Mouse (Mus musculus) cerebellum, adult (tissue): Measurements from ENCODE around the gene Olfr920.

ENCODE experiments used
- ATAC-seq: cut with Nextera tagmentation; 2 replicates; pipeline ENCODE4 v1.9.2; 2017; ENCODE audit warnings: mild to moderate bottlenecking, moderate library complexity, mixed read lengths; ENCODE audit not compliant: insufficient number of reproducible peaks, low FRiP score, low TSS enrichment

Gene Olfr920

DNA sequence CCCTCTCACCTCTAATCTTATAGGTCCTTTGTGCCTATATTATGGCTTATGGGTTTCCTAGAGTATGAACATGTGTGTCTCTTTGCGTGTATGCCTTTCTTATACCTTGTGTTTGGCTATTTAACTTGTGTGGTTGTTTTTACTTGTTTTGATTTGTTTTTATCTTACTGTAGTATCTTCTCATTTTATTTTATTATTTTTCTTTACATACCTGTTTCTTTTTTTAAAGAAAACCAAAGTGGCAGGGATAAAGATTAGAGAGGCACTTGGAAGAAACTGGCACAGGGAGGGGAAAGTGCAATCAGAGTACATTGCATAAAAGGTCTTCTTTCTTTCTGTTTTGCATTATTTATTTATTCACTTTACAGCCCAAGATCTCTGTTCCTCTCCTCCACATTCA lies at the start of gene Olfr920:
Gene Olfr920 (plus strand): TSS at position 301 of the 400 bp plus-strand sequence.
- no peak for ATAC-seq

DNA sequence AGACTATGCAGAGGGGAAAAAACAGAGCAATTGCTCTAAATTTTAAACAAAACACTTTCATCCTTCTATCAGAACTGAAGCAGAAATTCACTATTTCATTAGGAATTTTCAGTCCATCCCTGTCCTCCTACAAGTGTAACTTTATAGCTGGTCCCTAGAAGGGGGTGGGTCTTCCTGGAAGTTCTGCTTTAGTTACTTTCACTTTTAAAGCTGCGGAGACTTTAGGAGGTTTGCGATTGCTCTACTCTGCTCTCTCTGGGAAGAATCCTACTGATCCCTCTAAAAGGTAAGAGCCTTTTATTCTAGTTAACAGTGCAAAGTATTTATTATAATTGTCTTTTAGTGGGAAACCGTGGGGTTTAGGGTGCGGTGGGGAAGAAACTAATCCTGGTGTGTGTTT lies 34.0 kb upstream of the Olfr920 start, which contains the start of gene Vwa5a:
Gene Vwa5a (plus strand): TSS at position 167 of the 400 bp plus-strand sequence.
- ATAC-seq, result no peak

DNA sequence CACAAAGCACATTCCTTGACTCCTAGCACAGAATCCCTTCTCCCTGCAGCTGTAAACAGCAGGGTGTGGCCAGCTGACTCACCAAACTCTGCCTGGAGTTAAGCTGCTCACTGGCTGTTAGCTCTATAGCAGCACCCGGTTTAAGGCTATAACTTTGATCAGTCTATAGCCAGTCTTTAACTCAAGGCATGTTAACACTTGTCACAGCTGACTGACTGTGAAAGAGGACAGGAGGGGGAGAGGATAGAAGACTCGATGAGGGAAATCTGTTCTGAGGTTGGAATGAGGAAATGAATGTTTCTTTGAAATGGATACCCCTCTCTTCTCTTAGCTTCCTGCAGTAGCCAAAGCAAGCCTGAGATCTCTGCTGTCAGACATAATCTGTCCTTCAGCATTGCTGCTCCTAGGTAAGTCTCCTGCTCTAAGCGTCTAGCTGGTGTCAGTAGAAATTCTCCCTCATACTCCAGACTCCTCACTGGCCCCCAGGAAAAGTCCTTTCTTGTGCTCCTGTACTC lies 33.1 kb upstream of the Olfr920 start:
- no peak for ATAC-seq

DNA sequence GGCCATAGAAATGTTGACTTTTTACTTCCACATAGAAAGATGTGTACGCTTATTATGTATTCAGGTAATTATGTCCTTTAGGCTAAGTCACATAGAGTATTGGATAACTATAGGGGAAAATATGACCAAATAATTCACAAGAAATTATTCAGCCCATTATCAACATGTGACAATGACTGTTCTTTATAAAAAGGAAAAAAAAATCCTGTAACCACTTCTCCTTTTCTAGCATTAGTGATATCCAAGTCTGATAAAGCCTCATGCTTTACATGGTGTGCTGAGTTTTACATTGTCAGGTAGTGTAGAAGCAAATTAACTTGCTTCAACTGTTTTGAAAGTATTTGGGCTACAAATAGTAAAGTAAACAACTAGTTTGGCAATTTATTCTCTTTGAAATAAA lies 28.1 kb upstream of the Olfr920 start:
- no peak for ATAC-seq

DNA sequence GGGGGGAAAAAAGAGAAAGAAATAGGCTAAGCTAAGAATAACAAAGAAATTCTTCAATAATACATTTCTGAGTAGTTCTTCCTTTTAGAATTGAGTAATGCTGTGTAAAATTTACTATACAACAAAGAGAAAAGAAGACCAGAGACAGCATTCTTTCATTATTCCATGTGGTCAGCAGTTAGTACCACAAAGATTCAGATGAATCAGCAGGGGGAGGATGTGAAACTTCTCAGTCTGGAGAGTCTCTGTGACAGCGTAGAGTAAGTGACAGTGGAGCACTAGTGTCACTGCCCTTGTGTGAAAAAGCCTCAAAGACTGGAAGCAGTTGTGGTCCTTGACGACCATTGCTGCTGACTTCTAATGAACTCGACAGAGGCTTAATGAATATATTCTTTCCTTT lies 23.9 kb upstream of the Olfr920 start:
- ATAC-seq, result no peak

DNA sequence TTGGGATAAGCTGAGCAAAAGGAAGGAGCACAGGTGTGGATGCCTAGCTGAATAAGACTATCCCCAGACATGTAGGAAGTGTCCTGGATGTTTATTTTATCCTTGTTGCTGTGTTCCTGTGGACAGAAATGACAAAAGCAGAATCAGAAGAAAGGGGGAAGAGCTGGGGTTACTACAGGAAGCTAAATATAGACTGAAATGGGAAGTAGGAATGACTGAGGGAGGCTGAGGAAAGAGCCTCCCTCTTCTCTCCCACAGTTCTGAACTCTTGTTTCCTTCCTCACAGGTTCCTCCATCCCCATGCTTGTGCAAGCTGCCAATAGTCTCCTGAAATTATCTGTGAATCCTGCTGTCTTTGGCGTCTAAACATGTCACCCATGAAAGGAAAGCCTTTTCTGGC lies 10.7 kb upstream of the Olfr920 start:
- no peak for ATAC-seq

DNA sequence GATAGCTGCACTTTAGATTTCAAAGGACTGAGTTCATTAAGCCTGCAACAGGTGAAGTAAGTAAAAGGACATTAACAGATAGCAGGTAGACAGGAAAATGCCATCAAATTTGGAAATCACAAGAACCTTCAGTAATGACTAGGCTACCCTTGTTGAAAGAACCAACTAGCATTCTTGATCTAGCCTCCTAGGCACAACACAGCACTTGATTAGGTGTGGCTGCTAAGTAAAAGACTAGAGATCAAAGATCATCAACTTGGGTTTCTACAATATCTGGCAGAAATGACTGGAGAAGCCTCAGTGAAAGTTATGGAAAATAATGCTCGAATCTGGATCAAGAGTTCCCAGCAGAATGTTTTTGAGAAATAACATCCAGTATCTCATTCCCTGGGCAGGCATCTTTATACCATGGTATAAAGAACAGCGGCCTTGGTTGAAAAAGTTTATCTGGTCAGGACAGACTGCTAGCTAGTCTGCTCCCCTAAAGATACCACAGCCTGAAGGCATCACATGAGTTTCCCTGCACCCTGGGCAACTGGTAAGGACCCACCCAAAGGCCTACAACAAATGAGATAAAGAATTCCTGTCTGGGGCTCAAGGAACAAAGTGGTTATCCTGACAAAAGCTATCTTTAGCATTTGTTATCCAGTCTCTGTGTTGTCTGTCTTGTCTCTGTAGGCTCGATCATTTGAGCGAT lies 7.3 kb upstream of the Olfr920 start:
- ATAC-seq, result no peak

DNA sequence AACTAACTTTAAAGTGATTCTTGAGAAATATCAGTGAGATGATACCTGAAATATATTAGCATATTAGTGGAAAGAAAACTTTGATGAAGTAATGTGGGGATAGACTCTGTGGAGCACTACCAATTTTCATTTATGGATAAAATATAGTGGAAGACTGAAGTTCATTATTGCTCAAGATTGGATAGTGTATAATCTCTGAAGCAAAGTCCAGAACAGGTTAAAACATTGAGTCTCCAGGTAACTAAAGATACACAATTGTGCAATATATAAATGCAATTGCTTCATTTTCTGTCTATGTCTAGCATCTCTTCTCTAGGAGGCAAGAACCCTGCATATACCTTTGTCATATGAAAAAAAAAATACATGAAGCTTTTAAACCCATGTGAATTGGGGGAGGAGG lies 20.7 kb downstream of the Olfr920 start, which contains the start of gene Olfr921:
Gene Olfr921 (plus strand): TSS at position 301 of the 400 bp plus-strand sequence.
- no peak for ATAC-seq

DNA sequence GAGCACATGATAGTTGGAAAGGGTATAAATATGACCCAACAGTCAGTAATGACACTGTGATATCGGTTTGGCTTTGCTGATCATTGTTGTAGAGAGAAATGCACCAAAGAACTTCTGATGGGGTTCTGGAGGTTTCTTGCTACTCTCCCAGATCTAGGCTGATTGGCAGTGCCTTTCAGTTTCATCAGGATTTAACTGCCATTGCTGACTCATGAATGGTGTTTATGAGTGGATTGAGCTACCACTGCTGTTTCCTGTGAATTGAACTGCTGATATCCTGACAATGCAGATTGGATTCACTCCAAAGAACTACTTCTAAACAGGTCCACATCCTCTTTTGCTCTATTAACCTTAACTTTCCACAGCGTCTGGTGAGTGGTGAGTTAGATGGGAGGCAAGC lies 40.6 kb downstream of the Olfr920 start:
- ATAC-seq, result no peak

DNA sequence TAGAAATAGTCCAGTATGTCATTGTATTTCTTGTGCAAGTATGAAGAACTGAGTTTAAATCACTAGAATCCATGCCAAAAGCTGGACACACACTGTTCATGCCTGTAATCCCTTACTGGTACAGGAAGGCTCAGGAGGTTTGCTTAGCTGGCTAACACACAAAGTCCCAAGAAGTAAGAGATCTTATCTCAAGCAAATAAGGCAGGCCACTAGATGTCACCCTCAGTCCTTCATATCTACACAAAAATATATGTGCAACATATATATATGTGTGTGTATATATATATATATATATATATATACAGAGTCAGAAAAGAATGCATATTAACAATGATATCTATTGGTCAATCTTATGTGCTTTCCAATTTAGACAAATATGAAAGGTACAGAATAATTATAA lies 53.6 kb downstream of the Olfr920 start:
- ATAC-seq, result no peak
